Mouse (Mus musculus) CH12.LX (cell line): ENCODE measurements around the gene Usp6nl. TPM values are rescaled to one million over a fixed set of nuclear protein-coding genes. Genes with fewer than 3 reads are reported as not detected.

Experiments used
- DNase-seq: peaks from one replicate; pipeline ENCODE4 v3.0.0-alpha.2; 2013; ENCODE audit errors: extremely low read depth
- H3K27ac ChIP-seq: 2 replicates; pipeline ENCODE4 v1.5.1; 2012; ENCODE audit warnings: low read depth, mild to moderate bottlenecking, control low read depth, moderate library complexity; ENCODE audit not compliant: insufficient read depth
- H3K27me3 ChIP-seq: replicated peaks from 2 replicates; pipeline ENCODE3; 2012; ENCODE audit warnings: inconsistent platforms
- H3K36me3 ChIP-seq, 2 experiments: replicated peaks in 1 of 2; 2 replicates each; pipeline versions ENCODE3 to v1.6.1; 2012; ENCODE audit warnings: inconsistent platforms in 1 of 2, low read length in 1 of 2, mild to moderate bottlenecking in 1 of 2, mixed read lengths in 1 of 2, moderate library complexity in 1 of 2; ENCODE audit not compliant: control insufficient read depth in 1 of 2, insufficient read depth in 1 of 2
- H3K4me1 ChIP-seq, 2 experiments: 2 replicates each; pipeline ENCODE4 v1.6.1; 2012; ENCODE audit warnings: inconsistent platforms in 1 of 2, moderate library complexity in 1 of 2; ENCODE audit not compliant: insufficient read depth in 2 of 2, control insufficient read depth in 1 of 2
- H3K4me2 ChIP-seq: 2 replicates; pipeline ENCODE4 v1.6.1; 2012; ENCODE audit warnings: low read depth, mild to moderate bottlenecking, control low read depth; ENCODE audit not compliant: poor library complexity, insufficient read depth, severe bottlenecking
- H3K4me3 ChIP-seq, 3 experiments: fragments of 150-350 bp in 1 of 3; sonication (generic) in 1 of 3; replicated peaks in 1 of 3; 2 replicates each; pipeline versions ENCODE3 to v1.5.1; 2011 to 2012; ENCODE audit warnings: low read depth in 2 of 3, low read length in 2 of 3, mild to moderate bottlenecking in 2 of 3, moderate library complexity in 2 of 3, control low read depth in 1 of 3, improper control_type of control experiment in 1 of 3, inconsistent platforms in 1 of 3, mixed read lengths in 1 of 3; ENCODE audit not compliant: poor library complexity in 1 of 3
- H3K79me2 ChIP-seq: replicated peaks from 2 replicates; pipeline ENCODE4 v1.6.1; 2012; ENCODE audit warnings: mild to moderate bottlenecking, moderate library complexity; ENCODE audit not compliant: control insufficient read depth, poor library complexity, insufficient read depth, severe bottlenecking; ENCODE audit errors: extremely low read depth
- H3K9ac ChIP-seq: 2 replicates; pipeline ENCODE4 v1.6.1; 2012; ENCODE audit warnings: low read depth, mild to moderate bottlenecking, control low read depth, moderate library complexity; ENCODE audit not compliant: insufficient read depth
- H3K9me3 ChIP-seq: replicated peaks from 2 replicates; pipeline ENCODE3; 2012; ENCODE audit warnings: low read length, inconsistent platforms, mixed read lengths
- BHLHE40 ChIP-seq: IDR thresholded peaks from 2 replicates; pipeline ENCODE4 v1.6.1; 2011; ENCODE audit warnings: mild to moderate bottlenecking, low read depth, low read length, improper control_type of control experiment
- CTCF ChIP-seq, 2 experiments: IDR thresholded peaks in 1 of 2; conservative IDR thresholded peaks in 1 of 2; 2 replicates each; pipeline ENCODE4 v1.5.1; 2011 to 2012; ENCODE audit warnings: low read depth in 2 of 2, low read length in 2 of 2, improper control_type of control experiment in 1 of 2, inconsistent platforms in 1 of 2, mild to moderate bottlenecking in 1 of 2, moderate library complexity in 1 of 2
- ELF1 ChIP-seq: IDR thresholded peaks from 2 replicates; pipeline ENCODE4 v1.6.1; 2014; ENCODE audit warnings: low read depth, mild to moderate bottlenecking, inconsistent platforms, low read length, improper control_type of control experiment
- ETS1 ChIP-seq: conservative IDR thresholded peaks from 2 replicates; pipeline ENCODE4 v1.6.1; 2012; ENCODE audit warnings: low read depth, mild to moderate bottlenecking, inconsistent platforms, low read length, improper control_type of control experiment, moderate library complexity
- GABPA ChIP-seq: IDR thresholded peaks from 2 replicates; pipeline ENCODE4 v1.6.1; 2012; ENCODE audit warnings: low read depth, low read length, improper control_type of control experiment, inconsistent platforms; ENCODE audit not compliant: insufficient replicate concordance
- HCFC1 ChIP-seq: IDR thresholded peaks from 2 replicates; pipeline ENCODE4 v1.6.1; 2012; ENCODE audit warnings: low read depth, mild to moderate bottlenecking, inconsistent platforms, low read length, improper control_type of control experiment
- MAFK ChIP-seq: IDR thresholded peaks from 2 replicates; pipeline ENCODE4 v1.6.1; 2011; ENCODE audit warnings: low read length, improper control_type of control experiment; ENCODE audit not compliant: insufficient replicate concordance
- MAZ ChIP-seq: IDR thresholded peaks from 2 replicates; pipeline ENCODE4 v1.6.1; 2012; ENCODE audit warnings: low read depth, mild to moderate bottlenecking, inconsistent platforms, low read length, improper control_type of control experiment, moderate library complexity
- MEF2A ChIP-seq: IDR thresholded peaks from 2 replicates; pipeline ENCODE4 v1.6.1; 2014; ENCODE audit warnings: low read depth, mild to moderate bottlenecking, inconsistent platforms, low read length, improper control_type of control experiment, borderline replicate concordance
- MXI1 ChIP-seq: IDR thresholded peaks from 2 replicates; pipeline ENCODE4 v1.6.1; 2011; ENCODE audit warnings: mild to moderate bottlenecking, low read depth, low read length, improper control_type of control experiment
- MYC ChIP-seq: IDR thresholded peaks from 2 replicates; pipeline ENCODE4 v1.6.1; 2011; ENCODE audit warnings: low read depth, mild to moderate bottlenecking, improper control_type of control experiment, low read length
- NRF1 ChIP-seq: IDR thresholded peaks from 2 replicates; pipeline ENCODE4 v1.6.1; 2014; ENCODE audit warnings: low read depth, mild to moderate bottlenecking, inconsistent platforms, low read length, improper control_type of control experiment, moderate library complexity
- POLR2AphosphoS2 ChIP-seq: IDR thresholded peaks from 2 replicates; pipeline ENCODE4 v1.6.1; 2011; ENCODE audit warnings: low read depth, low read length, improper control_type of control experiment
- SIN3A ChIP-seq: IDR thresholded peaks from 2 replicates; pipeline ENCODE4 v1.6.1; 2012; ENCODE audit warnings: low read length, improper control_type of control experiment, inconsistent platforms
- TBP ChIP-seq: conservative IDR thresholded peaks from 2 replicates; pipeline ENCODE4 v1.6.1; 2011; ENCODE audit warnings: low read depth, low read length, improper control_type of control experiment
- TCF12 ChIP-seq: IDR thresholded peaks from 2 replicates; pipeline ENCODE4 v1.6.1; 2014; ENCODE audit warnings: low read depth, mild to moderate bottlenecking, inconsistent platforms, low read length, improper control_type of control experiment
- UBTF ChIP-seq: IDR thresholded peaks from 2 replicates; pipeline ENCODE4 v1.6.1; 2012; ENCODE audit warnings: low read depth, mild to moderate bottlenecking, inconsistent platforms, low read length, improper control_type of control experiment, moderate library complexity
- ZMIZ1 ChIP-seq: IDR thresholded peaks from 2 replicates; pipeline ENCODE4 v1.6.1; 2012; ENCODE audit warnings: low read depth, mild to moderate bottlenecking, inconsistent platforms, low read length, improper control_type of control experiment
- dilution Hi-C: fragments of 300-500 bp; cut with MboI; formaldehyde crosslinking; loops from 2 replicates; pipeline ENCODE4 v1.14.3; 2020; ENCODE audit warnings: low sequenced_read_pairs; ENCODE audit not compliant: extremely low pct_unique_long_range_greater_than_20kb, extremely low pct_ligation_motif_present
- in situ Hi-C: fragments of 300-500 bp; cut with MboI; formaldehyde crosslinking; loops from 3 replicates; pipeline ENCODE4 v1.14.3; 2019; ENCODE audit warnings: low sequenced_read_pairs, low pct_ligation_motif_present, low pct_unique_long_range_greater_than_20kb, mixed read lengths
- polyA plus RNA-seq: library from polyadenylated mRNA; unstranded; fragments of >175 nt; gene quantifications from 2 replicates; pipeline ENCODE4 v1.2.1, GENCODE M21; 2012; ENCODE audit warnings: low read depth; ENCODE audit not compliant: insufficient read length
- total RNA-seq, 2 experiments: library from RNA; depleted of rRNA; stranded (reverse); fragments of 300-350 nt in 1 of 2; fragments of >200 nt in 1 of 2; gene quantifications; 2 replicates each; pipeline ENCODE4 v1.2.3; 2012 to 2014

The Usp6nl gene
- total and polyA plus RNA-seq, 3 experiments, result 4.1 to 12.1 (median 4.6) TPM

- Histone ChIP-seq H3K4me1 (peaks cover 0 to 5% of the 10 kb centered on the region in 2 experiments; a peak in 1 of 4 replicates), H3K79me2 (no peaks in the 10 kb centered on the region), H3K36me3 (peaks cover 0 to 38% of the 10 kb centered on the region in 2 experiments), H3K9me3 (no peaks in the 10 kb centered on the region), H3K4me2 (no peak overlapping the region), H3K27me3 (no peaks in the 10 kb centered on the region), H3K9ac (no peak overlapping the region), H3K4me3 (no peak overlapping the region), H3K27ac (no peak overlapping the region)
- no peak for DNase-seq
- dilution Hi-C loops (no loop called here), in situ Hi-C loops (no loop called here)
- no peak for TF ChIP-seq NRF1
These were observed 73.6 kb downstream of the Usp6nl start for GRCm38 (mm10) chr2:6395851-6396625.

- peaks cover 0 to 5% of the 10 kb centered on the region in 2 experiments; a peak in 1 of 4 replicates for H3K4me1 ChIP-seq
- in situ Hi-C loops, result no loop called here
- H3K9ac ChIP-seq, result no peak overlapping the region
- no peak overlapping the region for H3K27ac ChIP-seq
- no peak for DNase-seq
- H3K4me2 ChIP-seq, result no peak overlapping the region
- no peaks in the 10 kb centered on the region for H3K27me3 ChIP-seq
- H3K4me3 ChIP-seq, result no peak overlapping the region
- dilution Hi-C loops, result no loop called here
- H3K36me3 ChIP-seq, result peaks cover 0 to 41% of the 10 kb centered on the region in 2 experiments
- H3K9me3 ChIP-seq, result no peaks in the 10 kb centered on the region
- H3K79me2 ChIP-seq, result no peaks in the 10 kb centered on the region
- no peak for TF ChIP-seq ETS1
- TF ChIP-seq HCFC1, result no peak
- TF ChIP-seq TCF12, result no peak
- no peak for TF ChIP-seq MAZ
- no peak for TF ChIP-seq SIN3A
- no peak for TF ChIP-seq ELF1
- TF ChIP-seq BHLHE40, result no peak
- TF ChIP-seq MAFK, result no peak
These were observed 74.2 kb downstream of the Usp6nl start for GRCm38 (mm10) chr2:6396626-6397146.

- Histone ChIP-seq H3K36me3 (peaks cover 0 to 39% of the 10 kb centered on the region in 2 experiments), H3K9me3 (no peaks in the 10 kb centered on the region), H3K4me2 (no peak overlapping the region), H3K79me2 (no peaks in the 10 kb centered on the region), H3K4me3 (no peak overlapping the region), H3K9ac (no peak overlapping the region), H3K27ac (no peak overlapping the region), H3K4me1 (peaks cover 0 to 5% of the 10 kb centered on the region in 2 experiments; a peak in 1 of 4 replicates), H3K27me3 (no peaks in the 10 kb centered on the region)
- TF ChIP-seq ETS1, result no peak
- no peak for TF ChIP-seq ZMIZ1
- no peak for TF ChIP-seq BHLHE40
- TF ChIP-seq NRF1, result no peak
- TF ChIP-seq GABPA, result no peak
- TF ChIP-seq HCFC1, result no peak
- TF ChIP-seq MAFK, result no peak
- TF ChIP-seq CTCF (conservative IDR thresholded peaks at IDR 0.05 in 1 of 2, IDR thresholded peaks at IDR 0.05 in 1 of 2; ENCODE audit: low read depth in 2 of 2, low read length in 2 of 2), result no peak
- TF ChIP-seq MEF2A, result no peak
- TF ChIP-seq MYC, result no peak
- TF ChIP-seq MAZ, result no peak
- TF ChIP-seq TCF12, result no peak
- no peak for TF ChIP-seq TBP
- TF ChIP-seq SIN3A, result no peak
- TF ChIP-seq POLR2AphosphoS2, result no peak
- TF ChIP-seq UBTF, result no peak
- TF ChIP-seq MXI1, result no peak
- DNase-seq, result no peak
- dilution Hi-C loops, result no loop called here
- in situ Hi-C loops, result no loop called here
These were observed 74.7 kb downstream of the Usp6nl start for GRCm38 (mm10) chr2:6397166-6397565.
